Mouse (Mus musculus) spleen, adult 2 months (tissue): ENCODE measurements at regions not wholly inside any gene's neighbourhood (a gene's known extent, or its start where the extent isn't known, plus 50 kb on each side); places are given as distances from the start of the nearest gene placed in this dataset.

ENCODE experiments used
- DNase-seq, 2 experiments: peaks; one replicate each; pipeline versions ENCODE4 v3.0.0 to v3.0.0-alpha.2; 2012 to 2021; ENCODE audit warnings: low spot score in 2 of 2, low read depth in 1 of 2
- H3K27ac ChIP-seq: fragments of 200-500 bp; 2 replicates; pipeline ENCODE4 v1.5.1; 2012; ENCODE audit warnings: low read length, inconsistent platforms; ENCODE audit not compliant: insufficient read depth
- H3K27me3 ChIP-seq: fragments of 200-500 bp; 2 replicates; pipeline ENCODE4 v1.6.1; 2012; ENCODE audit warnings: mild to moderate bottlenecking, moderate library complexity, low read length, inconsistent platforms; ENCODE audit not compliant: control insufficient read depth, insufficient read depth
- H3K36me3 ChIP-seq: fragments of 200-500 bp; 2 replicates; pipeline ENCODE4 v1.6.1; 2012; ENCODE audit warnings: mild to moderate bottlenecking, low read length, inconsistent platforms; ENCODE audit not compliant: control insufficient read depth, insufficient read depth
- H3K4me1 ChIP-seq: fragments of 200-500 bp; 2 replicates; pipeline ENCODE4 v1.6.1; 2011; ENCODE audit warnings: inconsistent platforms; ENCODE audit not compliant: control insufficient read depth, insufficient read depth, insufficient read length
- H3K4me3 ChIP-seq: fragments of 200-500 bp; 2 replicates; pipeline ENCODE4 v1.5.1; 2011; ENCODE audit warnings: mild to moderate bottlenecking, inconsistent platforms; ENCODE audit not compliant: insufficient read depth, insufficient read length; ENCODE audit errors: extremely low read depth
- CTCF ChIP-seq: fragments of 200-500 bp; IDR thresholded peaks from 2 replicates; pipeline ENCODE4 v1.5.1; 2011; ENCODE audit warnings: mild to moderate bottlenecking, inconsistent platforms; ENCODE audit not compliant: insufficient read depth, insufficient read length, insufficient replicate concordance; ENCODE audit errors: extremely low read depth
- POLR2A ChIP-seq: fragments of 200-500 bp; IDR thresholded peaks from 2 replicates; pipeline ENCODE4 v1.6.1; 2011; ENCODE audit warnings: low read depth, low read length, inconsistent platforms
- WGBS: fragments of 180-500 bp; shearing (Covaris S2); methylation state at CpG from one replicate; pipeline ENCODE4 v1.1.7; 2018; 5-methylcytosine and 5-hydroxymethylcytosine counted together

DNA sequence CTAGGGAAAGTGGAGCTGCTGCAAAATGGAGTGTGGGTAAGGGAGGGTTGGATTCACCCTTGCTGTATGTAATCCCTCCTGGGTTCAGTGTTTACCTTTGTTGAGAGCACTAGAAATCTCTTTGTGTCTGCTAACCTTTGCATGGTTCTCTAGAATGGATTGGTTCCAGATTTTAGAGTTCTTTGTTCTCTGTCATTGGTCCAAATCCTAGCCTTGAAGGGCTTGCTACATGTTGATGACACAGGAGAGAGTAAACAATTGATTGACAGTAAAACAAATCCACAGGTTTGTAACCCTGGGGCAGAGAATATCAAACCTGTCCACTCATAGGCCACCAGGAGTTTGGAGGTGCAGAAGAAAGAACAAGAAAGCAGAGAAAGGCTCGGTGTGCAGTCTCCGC lies 156.6 kb upstream of the Pik3r1 start:
- no peaks in the 10 kb centered on the region for H3K4me1 ChIP-seq
- WGBS = 85% methylated on average over 2 of the region's 2 CpGs
- DNase-seq = no peak
- no peak overlapping the region for H3K27ac ChIP-seq
- H3K4me3 ChIP-seq = no peak overlapping the region
- no peaks in the 10 kb centered on the region for H3K36me3 ChIP-seq
- TF ChIP-seq POLR2A = no peak
- TF ChIP-seq CTCF = no peak
- no peaks in the 10 kb centered on the region for H3K27me3 ChIP-seq

DNA sequence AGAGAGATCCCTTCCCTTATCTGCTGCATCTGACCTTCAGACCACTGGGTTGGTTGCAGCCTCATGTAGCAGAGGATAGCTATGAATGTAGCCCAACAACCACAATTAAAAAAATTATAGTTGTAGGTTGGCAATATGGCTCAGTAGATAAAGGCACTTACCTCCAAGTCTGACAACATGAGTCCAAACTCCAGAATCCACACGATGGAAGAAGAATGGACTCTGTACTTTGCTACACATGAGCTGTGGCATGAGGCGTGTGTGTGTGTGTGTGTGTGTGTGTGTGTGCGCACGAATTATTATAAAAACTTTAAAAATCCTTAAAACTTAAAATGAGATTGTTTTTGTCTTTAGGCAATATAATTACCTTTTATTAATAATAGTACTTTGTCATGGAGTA lies 163.2 kb upstream of the Pik3r1 start:
- Histone ChIP-seq H3K4me1 (no peaks in the 10 kb centered on the region), H3K4me3 (no peak overlapping the region), H3K27ac (no peak overlapping the region), H3K36me3 (no peaks in the 10 kb centered on the region), H3K27me3 (no peaks in the 10 kb centered on the region)
- 89% methylated on average over 4 of the region's 4 CpGs for WGBS
- DNase-seq = no peak
- no peak for TF ChIP-seq POLR2A
- no peak for TF ChIP-seq CTCF

DNA sequence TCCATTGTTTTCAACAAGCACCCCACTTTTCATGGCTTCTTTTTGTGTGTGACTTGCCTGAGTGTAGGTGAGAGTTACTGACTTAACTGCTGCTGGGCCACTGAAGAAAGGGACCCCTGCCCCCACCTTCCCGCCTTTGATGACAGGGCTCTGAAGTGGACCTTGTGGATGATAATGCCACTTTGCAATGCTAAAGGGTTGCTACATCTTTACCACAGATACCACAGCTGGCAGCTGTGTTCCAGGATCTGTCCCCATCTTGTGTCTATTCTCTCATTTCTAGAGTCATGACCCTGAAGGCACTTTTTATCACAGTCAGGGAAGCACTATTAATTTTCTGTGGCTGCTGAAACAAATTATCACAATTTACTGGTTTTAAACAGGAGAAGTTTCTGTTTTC lies 163.9 kb upstream of the Pik3r1 start:
- WGBS = 43% methylated on average over 1 of the region's 1 CpGs
- no peaks in the 10 kb centered on the region for H3K36me3 ChIP-seq
- no peak overlapping the region for H3K27ac ChIP-seq
- TF ChIP-seq CTCF = no peak
- TF ChIP-seq POLR2A = no peak
- H3K27me3 ChIP-seq = no peaks in the 10 kb centered on the region
- DNase-seq = no peak
- no peaks in the 10 kb centered on the region for H3K4me1 ChIP-seq
- no peak overlapping the region for H3K4me3 ChIP-seq

DNA sequence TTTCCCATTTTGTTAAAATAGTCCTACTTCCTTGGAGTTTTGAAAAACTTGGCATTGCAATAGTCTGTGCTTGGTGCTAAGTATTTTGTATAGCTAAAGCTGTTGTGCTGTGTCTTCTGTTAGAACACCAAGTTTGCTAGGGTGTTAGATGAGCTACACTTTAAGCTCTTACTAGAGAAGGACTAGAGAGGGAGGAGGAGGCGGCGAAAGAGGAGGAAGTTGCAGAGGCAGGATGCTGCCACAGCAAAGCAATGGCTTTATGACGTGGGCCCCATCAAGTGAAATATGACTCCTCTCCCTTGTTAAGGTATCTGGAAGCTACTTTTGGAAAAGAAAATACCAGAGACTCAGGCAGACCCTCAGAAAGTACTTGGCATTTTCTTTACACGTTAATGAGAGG lies 167.8 kb upstream of the Pik3r1 start:
- H3K4me1 ChIP-seq = no peaks in the 10 kb centered on the region
- H3K4me3 ChIP-seq = no peak overlapping the region
- no peak overlapping the region for H3K27ac ChIP-seq
- 40% methylated on average over 4 of the region's 4 CpGs for whole genome bisulfite sequencing
- no peak for DNase-seq
- H3K36me3 ChIP-seq = no peaks in the 10 kb centered on the region
- no peak for TF ChIP-seq POLR2A
- no peak for TF ChIP-seq CTCF
- no peaks in the 10 kb centered on the region for H3K27me3 ChIP-seq

DNA sequence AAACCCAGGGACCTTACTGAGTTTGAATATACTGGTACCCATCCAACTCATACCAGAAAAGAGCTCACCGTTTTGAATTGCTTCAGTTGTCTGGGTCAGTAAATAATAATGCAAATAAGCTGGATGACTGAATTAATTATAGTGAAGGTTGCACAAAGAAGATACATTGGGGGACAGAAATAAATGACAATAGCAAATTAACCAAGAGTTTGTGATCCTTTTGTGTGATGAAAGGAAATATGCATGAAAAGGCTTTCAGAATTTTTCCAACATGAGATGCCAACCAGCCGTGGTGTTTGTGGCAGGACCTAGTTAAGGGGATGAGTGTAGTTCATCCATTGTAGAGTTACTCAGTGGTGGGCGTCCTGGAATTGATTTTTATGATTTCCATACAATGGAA lies 186.5 kb upstream of the Pik3r1 start:
- TF ChIP-seq CTCF = no peak
- no peak for TF ChIP-seq POLR2A
- Histone ChIP-seq H3K36me3 (no peaks in the 10 kb centered on the region), H3K27ac (no peak overlapping the region), H3K4me1 (no peaks in the 10 kb centered on the region), H3K27me3 (no peaks in the 10 kb centered on the region), H3K4me3 (no peak overlapping the region)
- no peak for DNase-seq
- WGBS = 91% methylated on average over 3 of the region's 3 CpGs

DNA sequence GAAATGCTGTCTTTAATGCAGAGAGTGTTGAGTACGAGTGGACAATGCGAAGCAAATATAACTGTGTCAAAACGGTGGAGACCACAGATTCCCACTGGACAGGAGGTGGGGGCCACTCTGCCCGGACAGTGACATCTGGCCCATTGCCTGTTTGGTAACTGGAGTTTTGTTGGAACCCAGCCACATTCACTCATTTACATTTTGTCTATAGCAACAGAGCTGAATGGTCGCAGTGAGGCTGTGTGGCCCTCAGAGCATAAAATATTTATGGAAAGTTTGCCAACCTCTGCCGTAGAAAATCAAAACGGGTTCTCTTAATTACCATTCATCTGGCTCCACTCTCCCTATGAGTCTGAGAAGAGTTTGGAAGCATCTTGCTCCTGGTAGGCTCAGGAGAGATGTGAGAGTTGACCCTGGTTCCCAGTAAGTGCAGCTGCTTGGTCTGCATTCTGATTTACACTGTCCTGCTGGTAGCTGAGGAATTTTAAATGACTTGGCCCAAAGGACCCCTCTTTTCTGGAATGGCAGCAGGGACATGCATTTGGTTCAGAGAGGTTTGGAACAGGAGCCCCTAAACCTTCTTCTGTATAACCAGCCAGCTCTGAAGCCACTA lies 187.9 kb upstream of the Pik3r1 start:
- Histone ChIP-seq H3K27me3 (no peaks in the 10 kb centered on the region), H3K4me3 (no peak overlapping the region), H3K4me1 (no peaks in the 10 kb centered on the region), H3K36me3 (no peaks in the 10 kb centered on the region), H3K27ac (no peak overlapping the region)
- no peak for DNase-seq
- 86% methylated on average over 7 of the region's 7 CpGs for WGBS
- no peak for TF ChIP-seq CTCF
- TF ChIP-seq POLR2A = no peak

DNA sequence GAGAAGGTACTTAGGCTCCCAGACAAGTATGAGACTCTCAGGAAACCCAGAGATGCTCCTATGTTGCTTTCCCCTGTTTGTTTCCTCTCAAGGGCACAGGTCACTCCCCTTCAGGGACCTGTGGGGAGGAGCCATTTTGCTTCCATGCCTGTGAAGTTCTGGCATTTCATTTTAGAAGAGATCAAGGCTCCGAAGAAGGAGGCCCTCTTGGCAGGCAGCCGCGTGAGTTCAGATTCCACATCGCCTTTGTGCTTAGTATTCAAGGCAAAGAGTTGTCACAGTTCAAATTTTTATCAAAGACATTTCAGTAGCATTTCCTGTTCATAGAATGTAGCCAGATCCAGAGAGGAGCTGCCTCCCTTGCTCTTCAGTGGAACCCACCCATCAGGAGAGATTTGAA lies 189.8 kb upstream of the Pik3r1 start:
- no peaks in the 10 kb centered on the region for H3K36me3 ChIP-seq
- 87% methylated on average over 4 of the region's 4 CpGs for WGBS
- no peak for DNase-seq
- no peaks in the 10 kb centered on the region for H3K4me1 ChIP-seq
- H3K27me3 ChIP-seq = no peaks in the 10 kb centered on the region
- H3K4me3 ChIP-seq = no peak overlapping the region
- no peak overlapping the region for H3K27ac ChIP-seq
- TF ChIP-seq POLR2A = no peak
- no peak for TF ChIP-seq CTCF
